Mouse (Mus musculus) stomach, postnatal 0 days (tissue): ENCODE measurements around the gene Wdfy4. TPM values are rescaled to one million over a fixed set of nuclear protein-coding genes. Genes with fewer than 3 reads are reported as not detected.
A peak's percentile ranks its signal among the peaks of the same experiment; 100 is the strongest.

Experiments used
- ATAC-seq: fragments of 200-750 bp; cut with Nextera tagmentation; 2 replicates; pipeline ENCODE4 v1.8.0; 2017; ENCODE audit not compliant: low FRiP score, low TSS enrichment
- DNase-seq: peaks from one replicate; pipeline ENCODE4 v3.0.0-alpha.2; 2016; ENCODE audit warnings: low spot score
- H3K27ac ChIP-seq: fragments of 300-500 bp; sonication (generic); replicated peaks from 2 replicates; pipeline ENCODE4 v1.5.1; 2014; ENCODE audit warnings: mild to moderate bottlenecking, control low read depth
- H3K27me3 ChIP-seq: fragments of 300-500 bp; sonication (generic); 2 replicates; pipeline ENCODE4 v1.6.1; 2014; ENCODE audit warnings: low read length; ENCODE audit not compliant: control insufficient read depth, insufficient read depth
- H3K36me3 ChIP-seq: fragments of 300-500 bp; sonication (generic); 2 replicates; pipeline ENCODE4 v1.6.1; 2014; ENCODE audit warnings: low read length, mixed read lengths; ENCODE audit not compliant: control insufficient read depth, insufficient read depth
- H3K4me1 ChIP-seq: fragments of 300-500 bp; sonication (generic); replicated peaks from 2 replicates; pipeline ENCODE4 v1.6.1; 2014; ENCODE audit warnings: antibody characterized with exemption; ENCODE audit not compliant: control insufficient read depth, insufficient read depth
- H3K4me2 ChIP-seq: fragments of 300-500 bp; sonication (generic); replicated peaks from 2 replicates; pipeline ENCODE4 v1.6.1; 2014; ENCODE audit warnings: low read depth, mild to moderate bottlenecking, control low read depth, moderate library complexity
- H3K4me3 ChIP-seq: fragments of 300-500 bp; sonication (generic); 2 replicates; pipeline ENCODE4 v1.5.1; 2014; ENCODE audit warnings: low read depth, low read length, control low read depth
- H3K9ac ChIP-seq: fragments of 300-500 bp; sonication (generic); 2 replicates; pipeline ENCODE4 v1.6.1; 2014; ENCODE audit warnings: mild to moderate bottlenecking, low read length, control low read depth, mixed read lengths
- H3K9me3 ChIP-seq: fragments of 300-500 bp; sonication (generic); 2 replicates; pipeline ENCODE4 v1.6.1; 2016; ENCODE audit warnings: low read length; ENCODE audit not compliant: control insufficient read depth
- CTCF ChIP-seq: IDR thresholded peaks from 2 replicates; pipeline ENCODE4 v1.5.1; 2016; ENCODE audit warnings: antibody characterized with exemption, low read depth, mild to moderate bottlenecking, moderate library complexity
- EP300 ChIP-seq: optimal IDR thresholded peaks from 2 replicates; pipeline ENCODE3; 2016; ENCODE audit warnings: antibody characterized with exemption
- WGBS: fragments of 180-500 bp; shearing (Covaris S2); extraction: QIAGEN DNeasy Blood & Tissue Kit; methylation state at CpG from one replicate; pipeline ENCODE4 v1.1.7; 2014; 5-methylcytosine and 5-hydroxymethylcytosine counted together
- polyA plus RNA-seq: library from polyadenylated mRNA; unstranded; fragments of >200 nt; fragmentation: Nextera tagmentation; extraction: Ambion mirVana; gene quantifications from 2 replicates; pipeline ENCODE4 v1.2.1, GENCODE M21; 2015

The Wdfy4 gene
- polyA plus RNA-seq, 1 experiment from 2014 or later: 0.25 TPM

GRCm38 (mm10) chr14:32958671-32959070 is 226.6 kb downstream of the Wdfy4 start:
- 58% methylated on average over 8 of the region's 8 CpGs for WGBS
- no peak overlapping the region for H3K27ac ChIP-seq
- H3K4me2 ChIP-seq: no peak overlapping the region
- no peaks in the 10 kb centered on the region for H3K27me3 ChIP-seq
- H3K4me1 ChIP-seq: no peaks in the 10 kb centered on the region
- TF ChIP-seq EP300 (no peak), CTCF (no peak)
- H3K36me3 ChIP-seq: no peaks in the 10 kb centered on the region
- H3K4me3 ChIP-seq: no peak overlapping the region
- DNase-seq (no peak), ATAC-seq (no peak)
- H3K9ac ChIP-seq: no peak overlapping the region
- H3K9me3 ChIP-seq: no peaks in the 10 kb centered on the region

DNA sequence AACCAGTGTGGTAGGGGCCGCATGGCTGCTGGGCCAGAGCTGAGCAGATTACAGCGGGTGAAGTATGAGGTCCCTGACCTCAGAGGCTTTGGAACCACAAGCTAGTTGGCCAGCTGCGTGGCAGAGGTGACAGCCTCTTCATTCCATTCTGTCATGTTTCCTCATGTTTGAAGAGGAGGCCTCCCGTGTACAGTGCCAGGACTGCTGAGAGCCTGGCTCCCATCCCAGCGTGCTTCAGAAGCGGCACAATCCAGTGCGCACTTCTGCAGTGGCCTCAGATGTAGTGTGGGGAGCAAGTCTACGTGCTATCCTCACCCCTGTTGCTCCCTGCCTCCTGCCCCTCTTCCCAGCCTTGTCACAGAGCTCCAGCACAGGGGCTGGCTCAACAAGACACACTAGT is 228.8 kb downstream of the Wdfy4 start:
- Histone ChIP-seq H3K4me2 (no peak overlapping the region), H3K9ac (no peak overlapping the region), H3K27me3 (no peaks in the 10 kb centered on the region), H3K4me1 (no peaks in the 10 kb centered on the region), H3K4me3 (no peak overlapping the region), H3K36me3 (no peaks in the 10 kb centered on the region), H3K27ac (no peak overlapping the region), H3K9me3 (no peaks in the 10 kb centered on the region)
- no peak for TF ChIP-seq CTCF
- TF ChIP-seq EP300: no peak
- ATAC-seq: no peak
- WGBS: 27% methylated on average over 8 of the region's 8 CpGs
- DNase-seq: no peak

- 0 out of 2 replicates have a peak, but pooled peaks have one; percentile 35 for ATAC-seq
- Histone ChIP-seq H3K4me3 (no peak overlapping the region), H3K9me3 (no peaks in the 10 kb centered on the region), H3K27ac (peak overlapping the region; percentile 53; the same call in 1 of the 2 replicates), H3K4me2 (no peak overlapping the region), H3K9ac (no peak overlapping the region), H3K36me3 (no peaks in the 10 kb centered on the region), H3K4me1 (no peaks in the 10 kb centered on the region), H3K27me3 (no peaks in the 10 kb centered on the region)
- WGBS: 57% methylated on average over 20 of the region's 20 CpGs
- no peak for TF ChIP-seq EP300
- TF ChIP-seq CTCF: no peak
- peak; percentile 24 for DNase-seq
Observed at GRCm38 (mm10) chr14:32950312-32951301, 234.7 kb downstream of the Wdfy4 start.

DNA sequence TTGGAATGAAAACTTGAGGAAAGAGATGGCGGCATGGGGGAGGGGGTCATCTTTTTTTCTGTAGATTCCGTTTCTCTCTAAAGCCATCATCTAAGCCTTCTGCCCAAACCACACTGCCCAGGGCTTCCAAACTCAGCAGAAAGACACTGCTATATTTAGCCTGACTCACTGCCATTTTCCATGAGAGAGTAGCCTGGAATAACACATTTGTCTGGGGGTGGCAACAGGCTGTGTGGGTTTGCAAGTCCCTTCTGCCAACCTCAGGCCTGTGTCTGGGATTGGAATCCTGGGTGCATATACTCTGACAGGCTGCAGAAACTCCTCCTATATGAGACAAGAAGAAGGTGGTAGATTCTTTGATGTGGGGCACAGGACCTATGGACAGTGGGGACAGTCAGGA is 237.8 kb downstream of the Wdfy4 start:
- 87% methylated on average over 2 of the region's 2 CpGs for WGBS
- Histone ChIP-seq H3K27me3 (no peaks in the 10 kb centered on the region), H3K36me3 (no peaks in the 10 kb centered on the region), H3K4me3 (no peak overlapping the region), H3K9me3 (no peaks in the 10 kb centered on the region), H3K9ac (no peak overlapping the region), H3K4me2 (no peak overlapping the region), H3K27ac (no peak overlapping the region), H3K4me1 (no peaks in the 10 kb centered on the region)
- DNase-seq (no peak), ATAC-seq (no peak)
- TF ChIP-seq EP300 (no peak), CTCF (no peak)

GRCm38 (mm10) chr14:32939217-32939616 is 246.1 kb downstream of the Wdfy4 start:
- Histone ChIP-seq H3K4me1 (no peaks in the 10 kb centered on the region), H3K36me3 (no peaks in the 10 kb centered on the region), H3K4me2 (no peak overlapping the region), H3K9me3 (no peaks in the 10 kb centered on the region), H3K27ac (no peak overlapping the region), H3K9ac (no peak overlapping the region), H3K27me3 (no peaks in the 10 kb centered on the region), H3K4me3 (no peak overlapping the region)
- DNase-seq: no peak
- WGBS: 71% methylated on average over 5 of the region's 5 CpGs
- ATAC-seq: no peak
- TF ChIP-seq EP300 (no peak), CTCF (no peak)

GRCm38 (mm10) chr14:32934064-32934463 is 251.2 kb downstream of the Wdfy4 start:
- 64% methylated on average over 6 of the region's 6 CpGs for WGBS
- TF ChIP-seq CTCF: no peak
- TF ChIP-seq EP300: no peak
- ATAC-seq: no peak

More at GRCm38 (mm10) chr14:32934064-32934463, 251.2 kb downstream of the Wdfy4 start:
- Histone ChIP-seq H3K36me3 (no peaks in the 10 kb centered on the region), H3K27me3 (no peaks in the 10 kb centered on the region), H3K27ac (no peak overlapping the region), H3K4me2 (no peak overlapping the region), H3K9me3 (no peaks in the 10 kb centered on the region), H3K9ac (no peak overlapping the region), H3K4me3 (no peak overlapping the region), H3K4me1 (no peaks in the 10 kb centered on the region)
- no peak for DNase-seq
